ENCODE assay signal across 25 mouse cellular contexts in the genomic region with DNA sequence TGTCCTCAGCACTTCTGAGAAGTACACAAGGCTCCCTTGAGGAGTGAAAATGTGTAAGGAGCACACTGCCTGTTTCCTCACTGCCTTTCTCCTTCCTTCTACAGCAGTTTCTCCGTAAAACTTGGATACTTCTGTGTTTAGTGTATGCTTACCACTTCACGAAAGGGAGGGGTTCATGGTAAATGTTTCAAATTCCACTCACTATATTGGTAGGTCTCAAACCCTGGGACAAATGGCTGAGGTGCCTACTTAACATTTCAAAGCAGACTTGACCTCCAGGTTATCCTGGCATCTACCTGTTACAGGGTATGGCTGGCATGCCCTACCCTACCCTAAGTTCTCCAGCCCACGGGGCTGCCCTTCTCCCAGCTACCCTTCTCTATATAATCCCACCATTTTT. TPM values are rescaled to one million over a fixed set of nuclear protein-coding genes. Genes with fewer than 3 reads are reported as not detected.
A peak's percentile ranks its signal among the peaks of the same experiment; 100 is the strongest.
DNase-seq lines count a peak whose midpoint lies in the region; ATAC-seq and TF ChIP-seq lines count a peak whose summit lies in the region.
"Had no signal": no experiment of that assay in that cellular context is flagged by ENCODE, and none has a peak within 500 bp of the region (broad histone marks: within the 10 kb centered on the region; RNA-seq: fewer than 3 reads in every experiment).

No protein-coding gene starts in this region.

- no peak for TF ChIP-seq EP300 in lung, postnatal 0 days (IDR thresholded peaks at IDR 0.05)

- no peaks in the 10 kb centered on the region for H3K27me3 ChIP-seq in lung, embryonic 16.5 days (ENCODE audit: control insufficient read depth, insufficient read depth, low read depth, low read length)
- H3K27me3 ChIP-seq in lung, postnatal 0 days (replicated peaks; ENCODE audit: insufficient read depth, low read length): no peaks in the 10 kb centered on the region
- H3K27me3 ChIP-seq: CH12.LX had no signal

- 0 out of 2 replicates have a peak overlapping the region, but pooled peaks have one; percentile 20 for H3K27ac ChIP-seq in lung, embryonic 16.5 days (ENCODE audit: low read length)
- no peak overlapping the region for H3K27ac ChIP-seq in lung, postnatal 0 days (ENCODE audit: low read length)
- H3K27ac ChIP-seq in brown adipose tissue, adult 24 weeks (replicated peaks; ENCODE audit: low read depth, low read length): peak overlapping the region; percentile 72
- no peak overlapping the region for H3K27ac ChIP-seq in left cerebral cortex, adult 2 months

- H3K9ac ChIP-seq in lung, embryonic 16.5 days (ENCODE audit: low read length): no peak overlapping the region
- no peak overlapping the region for H3K9ac ChIP-seq in lung, postnatal 0 days (replicated peaks; ENCODE audit: low read depth)

- H3K4me1 ChIP-seq in lung, embryonic 16.5 days (replicated peaks; ENCODE audit: control insufficient read depth, insufficient read depth, low read length): no peaks in the 10 kb centered on the region
- no peaks in the 10 kb centered on the region for H3K4me1 ChIP-seq in lung, postnatal 0 days (ENCODE audit: insufficient read depth, low read depth, low read length)
- H3K4me1 ChIP-seq in lung, adult 2 months (ENCODE audit: control insufficient read depth, insufficient read depth, low read length): no peaks in the 10 kb centered on the region
- no peaks in the 10 kb centered on the region for H3K4me1 ChIP-seq in brown adipose tissue, adult 24 weeks (ENCODE audit: control insufficient read depth, insufficient read depth, insufficient read length, low read length)

- no peak for DNase-seq in lung, adult 18-20 months
- DNase-seq in lung, postnatal 0 days (ENCODE audit: low spot score): peak; percentile 9
- DNase-seq in lung, adult 2 months: no peak
- DNase-seq in ZHBTc4 (ENCODE audit: low read depth, low spot score): peak; percentile 12
- DNase-seq in T-cell, adult 2 months (ENCODE audit: low spot score): no peak
- DNase-seq in left cerebral cortex, adult 2 months (ENCODE audit: extremely low spot score in 1 of 2, low spot score in 2 of 2): no peak
- DNase-seq: adrenal gland, adult 2 months; adrenal gland, adult 8-10 months; adrenal gland, postnatal 10 days; adrenal gland, postnatal 14 days; adrenal gland, postnatal 25 days; adrenal gland, postnatal 36 days; B cell, adult 2 months; cerebellum, adult 11 months; cerebellum, adult 11-12 months; cerebellum, adult 18-20 months; cerebellum, adult 2 months; cerebellum, adult 8-10 months had no signal

- peak; percentile 60 for ATAC-seq in lung, embryonic 16.5 days (ENCODE audit: low read depth)
- peak; percentile 80 for ATAC-seq in lung, postnatal 0 days
- ATAC-seq: activated CD4-positive, CD25-positive, alpha-beta regulatory T cell, adult 4 months; CD4-positive, CD25-positive, alpha-beta regulatory T cell, adult 4 months; Patski had no signal

- 48% methylated on average over 3 of the region's 3 CpGs for WGBS in lung, embryonic 16.5 days
- 41% methylated on average over 3 of the region's 3 CpGs for WGBS in lung, postnatal 0 days
- 45% methylated on average over 3 of the region's 3 CpGs for WGBS in lung, adult 2 months

- no peak for TF ChIP-seq CTCF in lung, postnatal 0 days (IDR thresholded peaks at IDR 0.05)
- no peak for TF ChIP-seq CTCF in lung, adult 2 months (IDR thresholded peaks at IDR 0.05; ENCODE audit: insufficient read depth, low read length)
- TF ChIP-seq CTCF in left cerebral cortex, adult 2 months (IDR thresholded peaks at IDR 0.05): no peak

- H3K36me3 ChIP-seq in lung, embryonic 16.5 days (ENCODE audit: control insufficient read depth, insufficient read depth, low read length): no peaks in the 10 kb centered on the region
- no peaks in the 10 kb centered on the region for H3K36me3 ChIP-seq in lung, postnatal 0 days (ENCODE audit: insufficient read depth, low read length)
- H3K36me3 ChIP-seq: G1E had no signal

- no peak for TF ChIP-seq POLR2A in lung, adult 2 months (IDR thresholded peaks at IDR 0.05; ENCODE audit: borderline replicate concordance, extremely low read depth, low read depth, low read length)

- H3K4me3 ChIP-seq in lung, embryonic 16.5 days (ENCODE audit: low read length): no peak overlapping the region
- H3K4me3 ChIP-seq in lung, postnatal 0 days (ENCODE audit: low read depth, low read length): no peak overlapping the region
- no peak overlapping the region for H3K4me3 ChIP-seq in lung, adult 2 months (replicated peaks; ENCODE audit: extremely low read depth, low read depth, low read length)
- no peak overlapping the region for H3K4me3 ChIP-seq in brown adipose tissue, adult 24 weeks (ENCODE audit: insufficient read depth, low read depth, low read length)
- no peak overlapping the region for H3K4me3 ChIP-seq in left cerebral cortex, adult 2 months

- H3K4me2 ChIP-seq in lung, embryonic 16.5 days (ENCODE audit: low read depth, low read length): no peak overlapping the region
- H3K4me2 ChIP-seq in lung, postnatal 0 days (replicated peaks; ENCODE audit: low read depth, low read length): no peak overlapping the region

- intact Hi-C loops in left cerebral cortex, adult 2 months (cut with DNase I): loop anchor here (10.0 kb wide), 1 partner anchor 1361 kb away; no protein-coding TSS in a partner anchor

- H3K9me3 ChIP-seq in lung, embryonic 16.5 days (ENCODE audit: control insufficient read depth, low read length): no peaks in the 10 kb centered on the region
- H3K9me3 ChIP-seq in lung, postnatal 0 days (ENCODE audit: low read length): no peaks in the 10 kb centered on the region
- H3K9me3 ChIP-seq: G1E had no signal

RNA-seq across cellular contexts. Expression of gene Car13, which starts 41.8 kb away (rescaled TPM):
- polyA plus RNA-seq in lung, embryonic 16.5 days (2015; fragmentation: Nextera tagmentation; extraction: Ambion mirVana): 6.7 and 8.0 TPM in 2 replicates
- 2.1 and 2.6 TPM in 2 replicates for polyA plus RNA-seq in lung, postnatal 0 days (2015; fragmentation: Nextera tagmentation; extraction: Ambion mirVana)
- polyA plus RNA-seq in lung, adult 2 months (2012; rRNA removed): 1.7 and 4.1 TPM in 2 replicates
- polyA plus RNA-seq in brown adipose tissue, adult 24 weeks (2012; ENCODE audit: insufficient read depth, insufficient read length, missing spikeins): 39.2 and 47.2 TPM in 2 replicates
- 1 to 10 TPM in 1 of 2 experiments, under 1 TPM in 1; 0.87 to 1.8 TPM for total RNA-seq in left cerebral cortex, adult 2 months (2021)

Comparison
In these comparisons a context has a peak if more than half of its experiments do, and no peak if none do; other contexts are left out.
1. H3K27ac ChIP-seq: peak in lung, embryonic 16.5 days (single experiment) and brown adipose tissue, adult 24 weeks (single experiment); none in lung, postnatal 0 days (single experiment) and left cerebral cortex, adult 2 months (single experiment).
2. DNase-seq: peak in lung, postnatal 0 days (single experiment) and ZHBTc4 (single experiment); none in lung, adult 18-20 months (0 of 2), lung, adult 2 months (single experiment), T-cell, adult 2 months (single experiment) and left cerebral cortex, adult 2 months (0 of 2).